Mouse (Mus musculus) lung, embryonic 16.5 days (tissue): ENCODE data around the gene Slc35d1. TPM values are rescaled to one million over a fixed set of nuclear protein-coding genes. Genes with fewer than 3 reads are reported as not detected.

ENCODE experiments used
- ATAC-seq: fragments of 200-750 bp; cut with Nextera tagmentation; 2 replicates; pipeline ENCODE4 v1.8.0; 2017; ENCODE audit warnings: low read depth, mild to moderate bottlenecking, moderate library complexity
- H3K27ac ChIP-seq: fragments of 300-500 bp; sonication (generic); 2 replicates; pipeline ENCODE4 v1.5.1; 2014; ENCODE audit warnings: mild to moderate bottlenecking, control low read depth, low read length
- H3K27me3 ChIP-seq: fragments of 300-500 bp; sonication (generic); 2 replicates; pipeline ENCODE4 v1.6.1; 2014; ENCODE audit warnings: low read depth, low read length, mixed read lengths; ENCODE audit not compliant: control insufficient read depth, insufficient read depth
- H3K36me3 ChIP-seq: fragments of 300-500 bp; sonication (generic); 2 replicates; pipeline ENCODE4 v1.6.1; 2014; ENCODE audit warnings: low read length; ENCODE audit not compliant: control insufficient read depth, insufficient read depth
- H3K4me1 ChIP-seq: fragments of 300-500 bp; sonication (generic); replicated peaks from 2 replicates; pipeline ENCODE4 v1.6.1; 2014; ENCODE audit warnings: low read length, mixed read lengths; ENCODE audit not compliant: control insufficient read depth, insufficient read depth
- H3K4me2 ChIP-seq: fragments of 300-500 bp; sonication (generic); 2 replicates; pipeline ENCODE4 v1.6.1; 2014; ENCODE audit warnings: low read depth, low read length, control low read depth
- H3K4me3 ChIP-seq: fragments of 300-500 bp; sonication (generic); 2 replicates; pipeline ENCODE4 v1.5.1; 2014; ENCODE audit warnings: mild to moderate bottlenecking, low read length, control low read depth
- H3K9ac ChIP-seq: fragments of 300-500 bp; sonication (generic); 2 replicates; pipeline ENCODE4 v1.6.1; 2014; ENCODE audit warnings: low read length, control low read depth
- H3K9me3 ChIP-seq: fragments of 300-500 bp; sonication (generic); 2 replicates; pipeline ENCODE4 v1.6.1; 2016; ENCODE audit warnings: low read length; ENCODE audit not compliant: control insufficient read depth
- WGBS: fragments of 180-500 bp; shearing (Covaris S2); extraction: QIAGEN DNeasy Blood & Tissue Kit; methylation state at CpG from one replicate; pipeline ENCODE4 v1.1.7; 2014; 5-methylcytosine and 5-hydroxymethylcytosine counted together
- polyA plus RNA-seq: library from polyadenylated mRNA; unstranded; fragments of >200 nt; fragmentation: Nextera tagmentation; extraction: Ambion mirVana; gene quantifications from 2 replicates; pipeline ENCODE4 v1.2.1, GENCODE M21; 2015

The Slc35d1 gene
- polyA plus RNA-seq, 1 experiment from 2014 or later: 8.1 TPM

- H3K4me1 ChIP-seq: no peaks in the 10 kb centered on the region
- 48% methylated on average over 4 of the region's 4 CpGs for WGBS
- no peak overlapping the region for H3K4me2 ChIP-seq
- no peak overlapping the region for H3K9ac ChIP-seq
- H3K27ac ChIP-seq: no peak overlapping the region
- H3K9me3 ChIP-seq: no peaks in the 10 kb centered on the region
- no peaks in the 10 kb centered on the region for H3K27me3 ChIP-seq
- H3K36me3 ChIP-seq: peaks cover 14% of the 10 kb centered on the region
- no peak overlapping the region for H3K4me3 ChIP-seq
- no peak for ATAC-seq
Measured at GRCm38 (mm10) chr4:103199086-103199485, 15.9 kb downstream of the Slc35d1 start.

DNA sequence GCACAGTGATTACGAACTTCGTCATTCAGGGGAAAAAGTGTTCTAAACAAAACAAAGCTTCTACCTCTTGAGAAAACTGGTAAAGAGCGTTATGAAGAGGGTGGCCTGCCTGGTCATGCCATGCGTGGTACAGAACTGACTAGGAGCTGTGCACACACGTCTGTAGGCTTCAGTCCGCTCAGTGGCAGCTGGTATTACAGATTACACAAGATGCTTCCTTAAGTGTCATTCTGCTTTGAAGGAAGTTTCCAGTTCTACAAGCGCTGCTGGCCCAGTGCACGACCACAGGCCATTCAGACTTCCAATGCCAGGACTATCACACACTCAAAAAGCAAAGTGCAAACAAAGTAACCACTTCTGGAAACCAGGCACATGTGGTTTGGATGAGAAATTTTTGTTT is 17.6 kb downstream of the Slc35d1 start:
- peaks cover 14% of the 10 kb centered on the region for H3K36me3 ChIP-seq

GRCm38 (mm10) chr4:103192421-103192820 is 22.5 kb downstream of the Slc35d1 start:
- 88% methylated on average over 2 of the region's 2 CpGs for WGBS
- Histone ChIP-seq H3K27me3 (no peaks in the 10 kb centered on the region), H3K4me3 (no peak overlapping the region), H3K4me1 (no peaks in the 10 kb centered on the region), H3K27ac (no peak overlapping the region), H3K36me3 (peaks cover 8% of the 10 kb centered on the region; the same call in 1 of the 2 replicates), H3K4me2 (no peak overlapping the region), H3K9ac (no peak overlapping the region), H3K9me3 (no peaks in the 10 kb centered on the region)
- no peak for ATAC-seq

More for the DNA sequence above, 17.6 kb downstream of the Slc35d1 start:
- no peak overlapping the region for H3K27ac ChIP-seq
- H3K27me3 ChIP-seq: no peaks in the 10 kb centered on the region
- H3K9me3 ChIP-seq: no peaks in the 10 kb centered on the region
- no peaks in the 10 kb centered on the region for H3K4me1 ChIP-seq
- ATAC-seq: peak; percentile 34; the same call in 1 of the 2 replicates
- H3K4me3 ChIP-seq: no peak overlapping the region
- WGBS: 65% methylated on average over 8 of the region's 8 CpGs
- no peak overlapping the region for H3K4me2 ChIP-seq
- H3K9ac ChIP-seq: no peak overlapping the region

DNA sequence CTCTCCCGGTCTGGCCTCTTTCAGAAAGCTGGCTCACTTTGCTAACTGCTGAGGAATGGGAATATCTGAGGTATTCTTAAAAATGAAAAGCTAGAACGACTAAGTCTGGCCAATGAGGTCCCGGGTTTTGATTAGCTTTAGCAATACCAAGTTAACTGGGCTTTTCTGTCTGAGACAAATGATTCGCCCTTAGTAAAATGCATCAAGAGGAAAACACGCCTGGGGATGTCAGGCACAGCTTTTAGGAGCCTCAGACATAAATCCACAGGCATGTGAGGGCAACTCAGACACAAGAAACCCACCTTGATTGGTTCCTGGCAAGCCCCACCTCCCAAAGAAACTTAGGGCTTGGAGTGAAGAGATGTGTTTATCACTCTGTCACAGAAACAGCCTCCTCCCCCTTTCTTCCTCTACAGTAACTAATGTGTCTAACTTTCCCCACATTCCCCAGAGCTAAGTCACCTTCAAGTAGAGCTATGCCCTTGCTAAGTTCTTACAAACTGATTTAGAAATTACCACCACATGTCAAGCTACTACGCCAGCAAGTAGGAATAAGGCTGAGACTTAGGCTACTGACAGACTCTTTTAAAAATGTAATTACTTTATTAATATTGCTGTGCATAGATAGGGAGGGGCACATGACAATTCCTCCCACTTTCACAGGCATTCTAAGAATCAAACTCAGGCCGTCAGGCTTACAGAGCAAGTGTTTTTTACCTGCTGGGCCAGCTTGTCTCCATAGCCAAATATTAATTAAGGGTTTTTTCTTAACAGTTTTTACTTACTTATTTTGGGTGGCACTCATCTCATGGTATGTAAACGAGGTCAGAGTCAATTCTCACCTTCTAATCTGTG is 26.0 kb downstream of the Slc35d1 start:
- peaks cover 3% of the 10 kb centered on the region; the same call in 1 of the 2 replicates for H3K36me3 ChIP-seq

DNA sequence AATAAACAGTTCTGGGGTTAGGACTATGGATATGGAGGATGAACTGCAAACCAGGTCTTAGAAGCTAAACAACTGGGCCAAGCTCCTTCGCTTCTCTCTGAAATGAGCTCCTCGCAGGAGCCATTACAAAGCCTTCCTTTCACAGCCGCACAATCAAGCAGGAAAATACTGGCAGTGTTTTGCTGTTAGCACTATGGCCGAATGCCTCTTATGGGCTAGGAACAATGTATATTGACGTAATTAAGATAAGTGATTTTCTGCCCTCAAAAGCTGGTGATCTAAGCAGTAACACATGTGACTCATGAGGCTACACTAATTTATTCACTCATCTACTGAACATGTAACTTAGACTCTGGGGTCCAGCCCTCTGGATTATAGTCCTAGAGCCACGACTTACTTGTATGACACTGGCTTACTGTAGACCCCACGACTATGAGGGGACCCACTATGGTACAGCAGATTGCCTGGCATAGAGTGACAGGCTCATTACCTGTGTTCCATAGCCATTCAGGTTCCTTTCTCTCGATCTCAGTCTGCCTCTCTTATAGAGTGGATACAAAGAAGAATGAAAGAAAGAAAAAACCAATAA is 34.6 kb downstream of the Slc35d1 start:
- H3K4me2 ChIP-seq: no peak overlapping the region
- H3K4me1 ChIP-seq: peaks cover 8% of the 10 kb centered on the region
- no peak overlapping the region for H3K27ac ChIP-seq
- WGBS: 84% methylated on average over 8 of the region's 8 CpGs
- no peak overlapping the region for H3K9ac ChIP-seq
- no peaks in the 10 kb centered on the region for H3K27me3 ChIP-seq
- peaks cover 8% of the 10 kb centered on the region; the same call in 1 of the 2 replicates for H3K36me3 ChIP-seq
- H3K4me3 ChIP-seq: no peak overlapping the region
- H3K9me3 ChIP-seq: no peaks in the 10 kb centered on the region
- no peak for ATAC-seq

More for the DNA sequence above, 26.0 kb downstream of the Slc35d1 start:
- Histone ChIP-seq H3K9ac (no peak overlapping the region), H3K4me2 (no peak overlapping the region), H3K27me3 (no peaks in the 10 kb centered on the region), H3K27ac (no peak overlapping the region), H3K4me1 (no peaks in the 10 kb centered on the region), H3K9me3 (no peaks in the 10 kb centered on the region), H3K4me3 (no peak overlapping the region)
- no peak for ATAC-seq
- 81% methylated on average over 8 of the region's 8 CpGs for WGBS

- Histone ChIP-seq H3K27ac (0 out of 2 replicates have a peak overlapping the region, but pooled peaks have one; percentile 8), H3K9me3 (no peaks in the 10 kb centered on the region), H3K9ac (no peak overlapping the region), H3K36me3 (peaks cover 8% of the 10 kb centered on the region; the same call in 1 of the 2 replicates), H3K27me3 (no peaks in the 10 kb centered on the region), H3K4me2 (no peak overlapping the region), H3K4me3 (no peak overlapping the region), H3K4me1 (peaks cover 8% of the 10 kb centered on the region)
- 58% methylated on average over 3 of the region's 3 CpGs for WGBS
- ATAC-seq: no peak
Measured at GRCm38 (mm10) chr4:103179581-103179980, 35.4 kb downstream of the Slc35d1 start.

- Histone ChIP-seq H3K4me1 (peaks cover 8% of the 10 kb centered on the region), H3K4me3 (no peak overlapping the region), H3K4me2 (no peak overlapping the region), H3K27me3 (no peaks in the 10 kb centered on the region), H3K9ac (no peak overlapping the region), H3K36me3 (peaks cover 11% of the 10 kb centered on the region), H3K27ac (no peak overlapping the region), H3K9me3 (no peaks in the 10 kb centered on the region)
- 56% methylated on average over 7 of the region's 7 CpGs for WGBS
- ATAC-seq: peak; percentile 61
Measured at GRCm38 (mm10) chr4:103178635-103179318, 36.2 kb downstream of the Slc35d1 start.

DNA sequence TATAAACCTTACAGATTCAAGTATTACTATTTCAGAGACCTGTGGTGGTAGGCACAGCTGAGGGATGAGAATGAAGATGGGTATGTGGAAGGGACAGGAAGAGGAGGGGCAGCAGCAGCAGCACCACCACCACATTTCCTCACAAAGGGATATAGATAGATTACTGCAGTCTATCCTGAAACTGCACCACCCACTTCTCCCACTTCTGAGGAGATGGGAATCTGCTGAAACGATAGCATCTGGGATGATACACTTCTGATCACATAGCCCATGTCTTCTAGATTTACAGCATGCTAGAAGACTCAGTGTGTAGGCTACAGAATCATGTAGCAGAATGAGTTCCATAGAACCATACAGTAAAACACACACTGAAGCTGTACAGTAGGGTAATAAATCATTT is 37.3 kb downstream of the Slc35d1 start:
- Histone ChIP-seq H3K27ac (no peak overlapping the region), H3K4me1 (peaks cover 8% of the 10 kb centered on the region), H3K36me3 (peaks cover 8% of the 10 kb centered on the region), H3K9ac (no peak overlapping the region), H3K27me3 (no peaks in the 10 kb centered on the region), H3K4me3 (no peak overlapping the region), H3K4me2 (no peak overlapping the region), H3K9me3 (no peaks in the 10 kb centered on the region)
- 83% methylated on average over 1 of the region's 1 CpGs for WGBS
- ATAC-seq: no peak

DNA sequence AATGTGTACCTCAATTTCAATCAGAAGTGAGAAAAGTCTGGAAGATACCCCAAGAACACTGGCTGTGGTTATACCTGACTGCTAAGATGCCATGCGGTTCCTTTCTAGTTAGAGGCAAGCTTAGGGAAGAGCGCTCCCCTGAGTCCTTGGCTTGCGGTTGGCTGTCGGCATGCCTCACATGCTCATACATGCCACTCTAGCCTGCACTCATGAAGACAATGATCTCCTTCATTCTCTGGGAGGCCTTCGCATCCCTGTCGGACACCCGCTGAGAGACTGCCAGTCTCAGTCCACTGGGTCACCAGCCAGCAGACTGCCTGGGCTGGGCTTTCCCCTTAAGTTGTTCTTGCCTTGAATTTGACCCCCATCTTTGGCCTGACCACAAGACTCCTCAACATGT is 41.0 kb downstream of the Slc35d1 start:
- Histone ChIP-seq H3K4me1 (peaks cover 7% of the 10 kb centered on the region), H3K4me2 (no peak overlapping the region), H3K4me3 (no peak overlapping the region), H3K9me3 (no peaks in the 10 kb centered on the region), H3K27ac (no peak overlapping the region), H3K36me3 (peaks cover 16% of the 10 kb centered on the region), H3K27me3 (no peaks in the 10 kb centered on the region), H3K9ac (no peak overlapping the region)
- 85% methylated on average over 7 of the region's 7 CpGs for WGBS
- no peak for ATAC-seq
